Mouse (Mus musculus) limb, embryonic 15.5 days (tissue): ENCODE measurements at regions not wholly inside any gene's neighbourhood (a gene's known extent, or its start where the extent isn't known, plus 50 kb on each side); places are given as distances from the start of the nearest gene placed in this dataset.
A peak's percentile ranks its signal among the peaks of the same experiment; 100 is the strongest.

Source experiments
- ATAC-seq: fragments of 200-750 bp; cut with Nextera tagmentation; 2 replicates; pipeline ENCODE4 v1.8.0; 2017; ENCODE audit warnings: low read depth, moderate TSS enrichment; ENCODE audit not compliant: insufficient number of reproducible peaks, low FRiP score, low TSS enrichment
- H3K27ac ChIP-seq: fragments of 300-500 bp; sonication (generic); 2 replicates; pipeline ENCODE4 v1.5.1; 2015; ENCODE audit warnings: moderate library complexity, mild to moderate bottlenecking, inconsistent platforms
- H3K27me3 ChIP-seq: fragments of 300-500 bp; sonication (generic); 2 replicates; pipeline ENCODE4 v1.6.1; 2015; ENCODE audit warnings: inconsistent platforms
- H3K36me3 ChIP-seq: fragments of 300-500 bp; sonication (generic); 2 replicates; pipeline ENCODE4 v1.6.1; 2015; ENCODE audit warnings: inconsistent platforms
- H3K4me1 ChIP-seq: fragments of 300-500 bp; sonication (generic); 2 replicates; pipeline ENCODE4 v1.6.1; 2015; ENCODE audit warnings: inconsistent platforms
- H3K4me2 ChIP-seq: fragments of 300-500 bp; sonication (generic); 2 replicates; pipeline ENCODE4 v1.6.1; 2015; ENCODE audit warnings: mild to moderate bottlenecking, inconsistent platforms
- H3K4me3 ChIP-seq: fragments of 300-500 bp; sonication (generic); 2 replicates; pipeline ENCODE4 v1.5.1; 2015; ENCODE audit warnings: mild to moderate bottlenecking, inconsistent platforms
- H3K9ac ChIP-seq: fragments of 300-500 bp; sonication (generic); 2 replicates; pipeline ENCODE4 v1.6.1; 2015; ENCODE audit warnings: inconsistent platforms
- H3K9me3 ChIP-seq: fragments of 300-500 bp; sonication (generic); 2 replicates; pipeline ENCODE4 v1.6.1; 2016; ENCODE audit warnings: inconsistent platforms
- WGBS: fragments of 180-500 bp; shearing (Covaris S2); methylation state at CpG from one replicate; pipeline ENCODE4 v1.1.7; 2015; 5-methylcytosine and 5-hydroxymethylcytosine counted together

DNA sequence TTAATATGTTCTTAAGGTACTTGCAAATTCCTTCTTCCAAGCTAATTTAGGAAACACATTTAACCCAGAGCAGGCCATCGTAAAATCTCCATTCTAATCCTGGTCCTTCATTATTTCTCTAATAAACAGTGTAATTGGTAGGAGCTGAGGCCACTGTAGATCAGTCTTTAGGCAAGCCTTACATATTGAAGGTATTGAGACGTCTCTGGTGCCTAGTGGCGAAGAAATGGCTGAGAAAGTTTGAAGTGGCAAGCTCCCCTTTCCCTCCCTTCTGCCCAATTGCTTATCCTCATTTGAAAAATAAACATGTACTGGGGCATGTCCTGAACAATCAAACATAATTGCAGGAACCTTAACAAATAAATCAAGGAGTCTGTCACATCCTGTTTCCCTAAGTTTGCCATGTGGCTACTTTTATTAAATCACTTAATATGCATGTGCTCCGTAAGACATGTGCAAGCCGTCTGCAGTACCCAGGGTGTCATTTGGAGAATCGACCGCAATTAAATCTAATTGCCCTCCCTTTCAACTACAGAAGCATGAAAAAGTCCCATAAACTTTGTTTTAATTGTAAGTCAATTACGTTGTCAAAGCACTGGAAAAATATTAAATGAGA lies 381.3 kb downstream of the Cbln4 start:
- Histone ChIP-seq H3K4me3 (no peak overlapping the region), H3K9ac (no peak overlapping the region), H3K27ac (no peak overlapping the region), H3K4me2 (no peak overlapping the region), H3K4me1 (no peaks in the 10 kb centered on the region), H3K27me3 (no peaks in the 10 kb centered on the region), H3K9me3 (no peaks in the 10 kb centered on the region), H3K36me3 (no peaks in the 10 kb centered on the region)
- ATAC-seq: no peak
- 28% methylated on average over 8 of the region's 8 CpGs for WGBS

DNA sequence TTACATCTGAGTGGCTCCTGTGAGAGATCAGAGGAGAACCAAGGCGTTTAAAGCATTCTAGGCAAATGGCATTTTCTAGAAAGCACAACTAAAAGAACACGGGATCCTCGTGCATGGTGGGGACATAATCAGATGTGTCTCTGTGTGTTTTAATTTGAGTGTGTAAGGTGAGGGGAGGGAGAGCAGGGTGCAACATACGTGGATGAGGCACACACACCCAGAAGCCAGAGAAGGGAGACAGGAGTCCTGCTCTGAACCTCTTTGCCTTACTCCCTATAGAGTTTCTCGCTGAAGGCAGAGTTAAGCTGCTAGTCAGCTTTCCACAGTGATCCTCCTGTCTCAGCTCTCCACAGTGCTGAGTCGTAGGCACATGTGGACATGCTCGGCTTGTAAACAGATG lies 386.1 kb downstream of the Cbln4 start:
- Histone ChIP-seq H3K27ac (no peak overlapping the region), H3K4me2 (no peak overlapping the region), H3K4me1 (no peaks in the 10 kb centered on the region), H3K36me3 (no peaks in the 10 kb centered on the region), H3K4me3 (no peak overlapping the region), H3K9ac (no peak overlapping the region), H3K27me3 (no peaks in the 10 kb centered on the region), H3K9me3 (no peaks in the 10 kb centered on the region)
- no peak for ATAC-seq
- WGBS: 55% methylated on average over 7 of the region's 7 CpGs

DNA sequence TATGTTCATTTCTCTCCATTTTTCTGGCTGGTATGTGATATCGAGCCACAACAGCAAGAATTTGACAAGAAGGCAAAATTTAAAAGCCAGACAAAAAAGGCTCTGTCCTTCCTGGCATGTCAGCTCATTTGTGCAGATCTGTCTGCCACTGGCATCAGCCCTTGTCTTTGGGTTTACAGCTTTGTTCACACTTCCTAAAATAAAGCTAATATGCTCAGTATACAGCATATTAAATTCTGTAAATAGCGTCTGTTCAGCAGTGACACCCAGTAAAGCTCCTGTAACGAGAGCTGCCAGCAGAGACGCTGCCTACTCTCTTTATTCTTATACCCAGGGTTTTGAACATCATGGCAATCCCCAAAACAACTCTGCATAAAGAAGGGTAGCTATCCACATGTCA lies 401.5 kb downstream of the Cbln4 start:
- peaks cover 15% of the 10 kb centered on the region for H3K4me1 ChIP-seq
- H3K4me3 ChIP-seq: no peak overlapping the region
- H3K9me3 ChIP-seq: no peaks in the 10 kb centered on the region
- peaks cover 45% of the 10 kb centered on the region for H3K27me3 ChIP-seq
- ATAC-seq: no peak
- H3K4me2 ChIP-seq: no peak overlapping the region
- no peaks in the 10 kb centered on the region for H3K36me3 ChIP-seq
- no peak overlapping the region for H3K27ac ChIP-seq
- no peak overlapping the region for H3K9ac ChIP-seq
- 38% methylated on average over 4 of the region's 4 CpGs for WGBS

DNA sequence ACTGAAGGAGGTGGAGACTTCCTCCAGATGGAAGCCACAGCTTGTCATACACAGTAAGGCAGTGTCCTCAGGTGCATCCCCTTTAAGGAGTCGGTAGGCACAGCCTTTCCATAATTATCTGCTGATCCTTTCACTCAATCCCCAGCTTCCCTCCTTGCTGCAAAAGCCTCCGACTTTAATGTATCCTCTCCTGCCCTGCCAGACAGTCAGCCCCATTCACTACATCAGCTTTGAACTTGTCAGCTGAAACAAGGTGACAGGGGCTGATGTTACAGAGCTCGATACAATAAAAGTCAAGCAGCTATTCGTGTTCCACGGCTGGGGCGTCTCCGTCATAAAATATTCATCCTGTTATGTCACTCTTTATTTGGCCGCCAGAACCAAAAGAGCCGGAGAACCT lies 402.8 kb downstream of the Cbln4 start:
- no peak overlapping the region for H3K27ac ChIP-seq
- H3K9ac ChIP-seq: no peak overlapping the region
- peaks cover 15% of the 10 kb centered on the region for H3K4me1 ChIP-seq
- H3K36me3 ChIP-seq: no peaks in the 10 kb centered on the region
- 38% methylated on average over 9 of the region's 9 CpGs for WGBS
- H3K9me3 ChIP-seq: no peaks in the 10 kb centered on the region
- peaks cover 46% of the 10 kb centered on the region for H3K27me3 ChIP-seq
- 0 out of 2 replicates have a peak overlapping the region, but pooled peaks have one; percentile 12 for H3K4me2 ChIP-seq
- no peak overlapping the region for H3K4me3 ChIP-seq
- no peak for ATAC-seq

DNA sequence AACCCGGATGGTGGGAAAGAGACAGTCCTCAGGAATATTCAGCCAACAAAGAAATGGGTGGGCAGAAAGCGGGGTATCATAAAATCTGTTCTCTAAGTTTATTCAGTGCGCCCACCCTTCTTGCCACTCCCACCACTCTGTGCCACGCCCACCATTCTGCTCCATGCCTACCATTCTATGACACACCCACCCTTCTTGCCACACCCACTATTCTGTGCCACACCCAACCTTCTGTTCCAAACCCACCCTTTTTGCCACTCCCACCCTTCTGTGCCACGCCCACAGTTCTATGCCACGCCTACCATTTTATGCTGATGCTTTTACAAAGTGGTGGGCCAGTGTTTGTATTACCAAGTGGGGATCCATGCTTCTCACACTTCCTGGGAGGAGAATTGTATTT lies 404.3 kb downstream of the Cbln4 start:
- H3K9ac ChIP-seq: no peak overlapping the region
- peaks cover 53% of the 10 kb centered on the region for H3K27me3 ChIP-seq
- H3K4me3 ChIP-seq: no peak overlapping the region
- 89% methylated on average over 6 of the region's 6 CpGs for WGBS
- H3K4me1 ChIP-seq: peaks cover 15% of the 10 kb centered on the region
- no peaks in the 10 kb centered on the region for H3K9me3 ChIP-seq
- ATAC-seq: no peak
- H3K36me3 ChIP-seq: no peaks in the 10 kb centered on the region
- no peak overlapping the region for H3K27ac ChIP-seq
- H3K4me2 ChIP-seq: no peak overlapping the region

DNA sequence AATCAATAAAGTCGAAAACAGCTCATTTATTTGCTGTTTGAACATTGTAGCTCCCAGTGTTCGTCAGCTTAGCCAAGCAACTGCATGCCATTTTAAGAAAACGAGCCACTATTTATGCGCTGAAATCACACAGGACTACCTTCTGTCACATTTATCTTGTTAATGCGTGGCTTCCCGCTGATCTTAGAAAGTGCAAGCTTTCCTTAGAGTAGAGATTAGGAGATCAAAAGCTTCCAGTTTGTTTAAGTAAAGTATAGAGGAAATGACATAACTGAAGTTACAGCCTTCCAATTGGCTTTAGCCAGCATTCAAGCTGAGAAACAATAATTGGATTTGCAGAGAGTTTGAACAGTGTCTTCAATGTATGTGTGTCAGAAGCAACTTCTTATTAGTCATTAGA lies 406.4 kb downstream of the Cbln4 start:
- no peak for ATAC-seq
- Histone ChIP-seq H3K9me3 (no peaks in the 10 kb centered on the region), H3K4me1 (peaks cover 20% of the 10 kb centered on the region), H3K27ac (no peak overlapping the region), H3K4me3 (no peak overlapping the region), H3K36me3 (no peaks in the 10 kb centered on the region), H3K4me2 (no peak overlapping the region), H3K9ac (no peak overlapping the region), H3K27me3 (peaks cover 48% of the 10 kb centered on the region)
- WGBS: 32% methylated on average over 6 of the region's 6 CpGs

DNA sequence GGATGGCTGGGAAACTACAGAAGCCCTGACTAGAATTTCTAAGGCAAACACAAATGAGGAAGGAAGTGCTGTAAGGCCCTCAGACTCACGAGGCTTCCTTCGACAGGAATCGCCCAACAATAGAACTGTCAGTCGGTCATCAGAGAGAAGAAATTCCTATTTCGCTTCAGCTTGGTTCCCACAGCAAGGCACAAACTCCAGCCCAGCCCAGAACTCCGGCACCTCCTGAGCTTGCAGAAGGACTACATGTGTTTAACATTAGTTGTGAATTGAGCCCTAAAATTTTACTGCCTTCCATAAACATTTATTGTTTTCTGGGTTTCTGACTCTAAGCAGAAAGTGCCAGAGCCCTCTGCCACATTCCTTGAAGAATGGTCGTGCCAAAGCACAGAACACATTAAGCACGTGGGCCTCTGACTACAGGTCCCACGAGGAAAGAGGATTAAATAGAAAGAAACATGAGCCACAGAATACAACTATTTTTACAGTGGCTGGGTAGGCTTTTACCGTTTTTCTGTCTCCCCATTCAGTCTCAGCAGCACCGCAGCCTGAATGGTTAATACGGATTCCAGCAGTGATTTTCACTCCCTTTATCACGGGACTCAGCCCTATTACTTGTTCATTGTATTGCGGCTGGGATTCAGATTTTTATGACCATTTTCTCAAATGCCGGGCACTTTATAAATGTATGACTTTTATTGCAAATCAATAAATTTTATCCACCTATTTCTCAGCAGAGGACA lies 409.7 kb downstream of the Cbln4 start:
- Histone ChIP-seq H3K4me1 (peaks cover 12% of the 10 kb centered on the region), H3K4me2 (no peak overlapping the region), H3K27ac (peak overlapping the region; percentile 19; the same call in 1 of the 2 replicates), H3K4me3 (no peak overlapping the region), H3K9ac (no peak overlapping the region), H3K27me3 (peaks cover 44% of the 10 kb centered on the region), H3K9me3 (no peaks in the 10 kb centered on the region), H3K36me3 (no peaks in the 10 kb centered on the region)
- 13% methylated on average over 15 of the region's 15 CpGs for WGBS
- ATAC-seq: peak; percentile 85

DNA sequence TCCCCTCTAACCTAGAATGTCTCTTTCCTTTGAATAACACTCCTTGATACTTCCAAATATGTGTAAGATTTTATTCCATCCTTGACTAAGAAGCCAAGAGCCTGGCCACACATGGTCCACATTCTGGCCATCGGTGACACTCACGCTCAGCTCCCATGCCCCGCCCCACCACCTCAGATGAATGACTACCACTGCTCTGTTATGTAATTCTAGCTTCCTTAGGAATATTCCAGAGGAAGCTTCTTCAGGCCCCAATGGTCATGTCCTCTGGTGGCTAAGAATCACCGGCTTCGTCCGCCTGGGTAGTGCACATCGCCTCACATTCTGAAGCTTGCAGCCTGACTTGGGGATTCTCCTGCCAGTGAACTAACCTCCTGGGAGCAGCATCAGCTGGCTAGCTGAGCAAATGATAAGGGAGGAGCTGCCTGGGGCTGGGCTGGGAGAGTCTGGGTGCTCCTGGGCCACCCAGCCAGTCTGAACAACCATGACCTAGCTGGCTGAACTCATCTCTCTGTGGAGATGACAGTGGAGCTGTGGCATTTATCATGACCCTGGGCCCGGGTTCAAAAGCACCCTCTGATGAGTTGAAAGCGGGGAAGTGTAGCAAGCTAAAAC lies 413.1 kb downstream of the Cbln4 start:
- Histone ChIP-seq H3K36me3 (no peaks in the 10 kb centered on the region), H3K27ac (no peak overlapping the region), H3K4me2 (no peak overlapping the region), H3K4me3 (no peak overlapping the region), H3K27me3 (peaks cover 29% of the 10 kb centered on the region), H3K9me3 (no peaks in the 10 kb centered on the region), H3K9ac (no peak overlapping the region), H3K4me1 (peaks cover 12% of the 10 kb centered on the region)
- ATAC-seq: no peak
- WGBS: 88% methylated on average over 9 of the region's 9 CpGs

DNA sequence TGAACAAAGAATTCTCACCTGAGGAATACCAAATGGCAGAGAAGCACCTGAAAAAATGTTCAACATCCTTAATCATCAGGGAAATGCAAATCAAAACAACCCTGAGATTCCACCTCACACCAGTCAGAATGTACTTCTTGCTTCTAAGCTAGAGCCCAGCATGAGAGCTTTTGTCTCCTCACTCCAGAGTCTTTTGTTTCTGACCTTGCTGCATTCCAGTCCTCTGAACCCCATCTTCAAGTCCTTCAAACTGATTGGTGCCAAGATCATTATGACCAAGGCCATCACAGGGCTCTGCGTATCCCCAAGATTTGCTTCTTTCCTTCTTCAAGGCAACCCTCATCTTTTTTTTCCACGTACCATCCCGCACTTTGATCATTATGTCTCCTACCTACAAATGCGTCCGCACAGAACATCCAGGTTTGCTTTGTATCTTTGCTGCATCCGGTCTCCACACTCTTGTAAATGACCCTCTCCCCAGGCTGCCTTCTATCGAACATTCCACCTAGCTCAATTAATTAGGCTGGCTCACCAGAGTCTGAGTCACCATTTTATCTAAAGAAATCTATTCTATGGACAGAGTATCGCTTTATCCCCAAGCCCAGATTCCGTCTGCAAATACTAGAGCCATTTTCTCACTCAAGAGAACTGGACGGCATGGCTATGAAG lies 414.9 kb downstream of the Cbln4 start:
- Histone ChIP-seq H3K36me3 (no peaks in the 10 kb centered on the region), H3K9ac (no peak overlapping the region), H3K4me3 (no peak overlapping the region), H3K27ac (no peak overlapping the region), H3K27me3 (peaks cover 31% of the 10 kb centered on the region), H3K9me3 (no peaks in the 10 kb centered on the region), H3K4me2 (no peak overlapping the region), H3K4me1 (peaks cover 11% of the 10 kb centered on the region)
- ATAC-seq: no peak
- WGBS: 88% methylated on average over 10 of the region's 10 CpGs

DNA sequence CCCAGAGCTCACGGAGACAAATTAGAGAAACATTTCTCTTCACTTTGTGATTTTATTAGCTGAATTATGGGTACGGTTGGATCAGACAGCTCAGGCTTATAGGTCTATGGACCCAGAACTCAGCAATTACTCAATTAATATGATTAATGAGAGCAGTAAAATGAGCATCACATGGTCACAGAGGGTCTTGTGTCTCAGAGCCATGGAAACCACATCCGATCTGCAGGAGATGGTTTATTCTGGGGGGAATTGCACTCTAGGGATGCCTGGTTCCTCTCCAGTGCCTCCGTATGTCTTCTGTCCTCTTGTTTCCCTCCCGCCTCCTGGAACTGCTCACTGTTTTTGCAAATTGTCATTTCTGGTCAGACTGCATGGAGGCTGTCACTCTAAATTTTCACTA lies 422.6 kb downstream of the Cbln4 start:
- no peak overlapping the region for H3K4me2 ChIP-seq
- no peak overlapping the region for H3K4me3 ChIP-seq
- peaks cover 9% of the 10 kb centered on the region; the same call in 1 of the 2 replicates for H3K27me3 ChIP-seq
- WGBS: 53% methylated on average over 5 of the region's 5 CpGs
- no peak overlapping the region for H3K9ac ChIP-seq
- H3K36me3 ChIP-seq: no peaks in the 10 kb centered on the region
- no peaks in the 10 kb centered on the region for H3K4me1 ChIP-seq
- no peaks in the 10 kb centered on the region for H3K9me3 ChIP-seq
- ATAC-seq: no peak
- no peak overlapping the region for H3K27ac ChIP-seq

DNA sequence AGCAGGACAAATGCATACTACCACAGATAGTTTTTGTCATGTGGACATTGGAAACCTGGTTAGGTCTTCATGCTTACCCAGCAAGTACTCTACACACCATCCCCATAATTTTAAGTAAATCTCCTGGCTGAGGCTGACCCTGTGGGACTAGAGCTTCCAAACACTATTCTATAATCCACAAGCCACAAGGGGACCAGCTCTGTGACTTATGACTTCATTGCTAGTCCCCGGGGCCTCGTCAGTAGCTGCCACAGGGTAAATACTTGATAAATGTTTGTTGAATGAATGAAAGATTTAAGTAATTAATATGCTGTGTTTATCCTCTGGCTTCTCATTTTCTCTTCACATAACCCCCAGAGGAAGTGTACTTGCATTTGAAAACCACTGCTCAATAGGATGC lies 423.0 kb downstream of the Cbln4 start:
- Histone ChIP-seq H3K27ac (no peak overlapping the region), H3K9me3 (no peaks in the 10 kb centered on the region), H3K9ac (no peak overlapping the region), H3K4me3 (no peak overlapping the region), H3K27me3 (peaks cover 9% of the 10 kb centered on the region; the same call in 1 of the 2 replicates), H3K4me1 (no peaks in the 10 kb centered on the region), H3K36me3 (no peaks in the 10 kb centered on the region), H3K4me2 (no peak overlapping the region)
- ATAC-seq: no peak
- WGBS: 58% methylated on average over 2 of the region's 2 CpGs

DNA sequence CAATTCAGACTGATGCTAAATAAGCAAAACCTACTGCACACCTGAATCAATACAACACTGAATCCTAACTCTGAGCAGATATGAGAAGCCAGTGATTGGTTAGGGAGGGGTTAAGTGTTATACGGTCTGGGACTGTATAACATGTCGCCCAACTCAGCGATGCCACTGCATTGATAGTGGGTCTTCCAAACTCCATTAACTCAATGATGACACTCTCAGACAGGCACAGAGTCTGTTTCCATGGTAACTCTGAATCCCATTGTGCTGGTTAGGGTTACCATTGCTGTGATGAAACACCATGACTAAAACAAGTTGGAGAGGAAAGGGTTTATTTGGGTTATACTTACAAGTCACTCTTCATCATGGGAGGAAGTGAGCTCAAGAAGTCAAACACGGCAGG lies 424.5 kb downstream of the Cbln4 start:
- Histone ChIP-seq H3K4me3 (no peak overlapping the region), H3K27ac (no peak overlapping the region), H3K4me1 (no peaks in the 10 kb centered on the region), H3K4me2 (no peak overlapping the region), H3K27me3 (peaks cover 5% of the 10 kb centered on the region; the same call in 1 of the 2 replicates), H3K9me3 (no peaks in the 10 kb centered on the region), H3K36me3 (no peaks in the 10 kb centered on the region), H3K9ac (no peak overlapping the region)
- WGBS: 85% methylated on average over 4 of the region's 4 CpGs
- ATAC-seq: no peak
